In genomic region chr2:31637807-31638206, GRCm38 (mm10) we compare ENCODE assay signal across 8 mouse cellular contexts. TPM values are rescaled to one million over a fixed set of nuclear protein-coding genes. Genes with fewer than 3 reads are reported as not detected.
DNase-seq lines count a peak whose midpoint lies in the region; ATAC-seq lines count a peak whose summit lies in the region.

No protein-coding gene starts in this region.

- H3K4me3 ChIP-seq in heart, embryonic 11.5 days (ENCODE audit: low read depth, low read length), result peak overlapping the region; percentile 1; the same call in 1 of the 2 replicates
- H3K4me3 ChIP-seq in forebrain, embryonic 13.5 days, result peak overlapping the region; percentile 36
- H3K4me3 ChIP-seq in kidney, embryonic 15.5 days (replicated peaks), result peak overlapping the region; percentile 20; the same call in 1 of the 2 replicates
- H3K4me3 ChIP-seq in midbrain, embryonic 14.5 days (replicated peaks; ENCODE audit: low read depth, low read length), result peak overlapping the region; percentile 29

- WGBS in heart, embryonic 11.5 days (ENCODE audit: insufficient replicate concordance), result under 1% methylated on average over 22 of the region's 22 CpGs
- under 1% methylated on average over 22 of the region's 22 CpGs for WGBS in forebrain, embryonic 13.5 days
- WGBS in kidney, embryonic 15.5 days, result under 1% methylated on average over 22 of the region's 22 CpGs
- under 1% methylated on average over 22 of the region's 22 CpGs for WGBS in midbrain, embryonic 14.5 days

- peaks cover 15% of the 10 kb centered on the region; the same call in 1 of the 2 replicates for H3K4me1 ChIP-seq in heart, embryonic 11.5 days (ENCODE audit: control insufficient read depth, insufficient read depth, low read length)
- peaks cover 75% of the 10 kb centered on the region for H3K4me1 ChIP-seq in forebrain, embryonic 13.5 days
- peaks cover 58% of the 10 kb centered on the region for H3K4me1 ChIP-seq in kidney, embryonic 15.5 days
- peaks cover 40% of the 10 kb centered on the region for H3K4me1 ChIP-seq in midbrain, embryonic 14.5 days (ENCODE audit: control insufficient read depth, insufficient read depth, low read length)

- H3K4me2 ChIP-seq in heart, embryonic 11.5 days, result 0 out of 2 replicates have a peak overlapping the region, but pooled peaks have one; percentile 2
- peak overlapping the region; percentile 64 for H3K4me2 ChIP-seq in forebrain, embryonic 13.5 days
- 0 out of 2 replicates have a peak overlapping the region, but pooled peaks have one; percentile 22 for H3K4me2 ChIP-seq in kidney, embryonic 15.5 days
- H3K4me2 ChIP-seq in midbrain, embryonic 14.5 days (ENCODE audit: low read length), result peak overlapping the region; percentile 49

- no peak for ATAC-seq in heart, embryonic 11.5 days (replicated peaks; ENCODE audit: insufficient number of reproducible peaks, low FRiP score, low TSS enrichment)
- no peak for ATAC-seq in forebrain, embryonic 13.5 days
- no peak for ATAC-seq in kidney, embryonic 15.5 days (replicated peaks; ENCODE audit: low FRiP score)
- ATAC-seq in midbrain, embryonic 14.5 days (ENCODE audit: low FRiP score, low TSS enrichment), result no peak

- no peak overlapping the region for H3K9ac ChIP-seq in heart, embryonic 11.5 days (ENCODE audit: low read depth, low read length)
- H3K9ac ChIP-seq in forebrain, embryonic 13.5 days, result peak overlapping the region; percentile 52; the same call in 1 of the 2 replicates
- H3K9ac ChIP-seq in kidney, embryonic 15.5 days, result no peak overlapping the region
- H3K9ac ChIP-seq in midbrain, embryonic 14.5 days (replicated peaks; ENCODE audit: low read length), result no peak overlapping the region

- no peaks in the 10 kb centered on the region for H3K36me3 ChIP-seq in heart, embryonic 11.5 days (ENCODE audit: control insufficient read depth, insufficient read depth, low read length)
- H3K36me3 ChIP-seq in forebrain, embryonic 13.5 days (ENCODE audit: poor library complexity, severe bottlenecking), result no peaks in the 10 kb centered on the region
- H3K36me3 ChIP-seq in kidney, embryonic 15.5 days, result no peaks in the 10 kb centered on the region
- H3K36me3 ChIP-seq in midbrain, embryonic 14.5 days (ENCODE audit: control insufficient read depth, insufficient read depth, low read length), result no peaks in the 10 kb centered on the region

- DNase-seq in heart, adult 11 months, result no peak
- DNase-seq in adrenal gland, adult 2 months, result peak; percentile 62
- DNase-seq in midbrain, embryonic 14.5 days, result peak; percentile 79
- DNase-seq in frontal cortex, postnatal 14 days (ENCODE audit: low spot score in 2 of 2), result no peak
- DNase-seq in layer of hippocampus, adult 9-10 months (ENCODE audit: low spot score), result no peak

- H3K9me3 ChIP-seq in heart, embryonic 11.5 days (replicated peaks; ENCODE audit: control insufficient read depth, low read length), result no peaks in the 10 kb centered on the region
- H3K9me3 ChIP-seq in forebrain, embryonic 13.5 days (replicated peaks), result no peaks in the 10 kb centered on the region
- H3K9me3 ChIP-seq in kidney, embryonic 15.5 days (replicated peaks), result no peaks in the 10 kb centered on the region
- H3K9me3 ChIP-seq in midbrain, embryonic 14.5 days (ENCODE audit: control insufficient read depth, low read length), result no peaks in the 10 kb centered on the region

- H3K27me3 ChIP-seq in heart, embryonic 11.5 days (ENCODE audit: control insufficient read depth, insufficient read depth, low read length), result peaks cover 97% of the 10 kb centered on the region
- peaks cover 100% of the 10 kb centered on the region for H3K27me3 ChIP-seq in forebrain, embryonic 13.5 days
- H3K27me3 ChIP-seq in kidney, embryonic 15.5 days, result peaks cover 100% of the 10 kb centered on the region
- H3K27me3 ChIP-seq in midbrain, embryonic 14.5 days (ENCODE audit: control insufficient read depth, insufficient read depth, low read length), result peaks cover 89% of the 10 kb centered on the region

- no peak overlapping the region for H3K27ac ChIP-seq in heart, embryonic 11.5 days (ENCODE audit: low read depth, low read length)
- peak overlapping the region; percentile 35 for H3K27ac ChIP-seq in forebrain, embryonic 13.5 days
- H3K27ac ChIP-seq in kidney, embryonic 15.5 days, result no peak overlapping the region
- H3K27ac ChIP-seq in midbrain, embryonic 14.5 days (replicated peaks; ENCODE audit: low read depth, low read length), result no peak overlapping the region

RNA-seq across cellular contexts. Expression of gene Prdm12, which starts 2.0 kb away (rescaled TPM):
- polyA plus RNA-seq in heart, embryonic 11.5 days (2014; fragmentation: Nextera tagmentation; extraction: Ambion mirVana), result 0.08 and 0.09 TPM in 2 replicates
- total RNA-seq in adrenal gland, adult 2 months (2021), result not detected
- 0.09 TPM in 1 of 2 replicates, not detected in the other for polyA plus RNA-seq in adrenal gland, adult 2 months (2012; rRNA removed)
- 1.3 and 2.1 TPM in 2 replicates for polyA plus RNA-seq in forebrain, embryonic 13.5 days (2015; fragmentation: Nextera tagmentation; extraction: Ambion mirVana)
- polyA plus RNA-seq in kidney, embryonic 15.5 days (2015; fragmentation: Nextera tagmentation; extraction: Ambion mirVana), result not detected in 2 replicates
- 3.1 and 4.7 TPM in 2 replicates for polyA plus RNA-seq in midbrain, embryonic 14.5 days (2014; fragmentation: Nextera tagmentation; extraction: Ambion mirVana)

RNA-seq across cellular contexts. Expression of gene Exosc2, which starts 32.7 kb away (rescaled TPM):
- polyA plus RNA-seq in heart, embryonic 11.5 days (2014; fragmentation: Nextera tagmentation; extraction: Ambion mirVana), result 42.8 and 47.2 TPM in 2 replicates
- 10 to 100 TPM; 20.7 to 23.8 TPM for total RNA-seq in adrenal gland, adult 2 months (2021)
- polyA plus RNA-seq in adrenal gland, adult 2 months (2012; rRNA removed), result 4.7 and 5.4 TPM in 2 replicates
- polyA plus RNA-seq in forebrain, embryonic 13.5 days (2015; fragmentation: Nextera tagmentation; extraction: Ambion mirVana), result 53.2 and 59.2 TPM in 2 replicates
- polyA plus RNA-seq in kidney, embryonic 15.5 days (2015; fragmentation: Nextera tagmentation; extraction: Ambion mirVana), result 75.7 and 77.7 TPM in 2 replicates
- 31.1 and 33.9 TPM in 2 replicates for polyA plus RNA-seq in midbrain, embryonic 14.5 days (2014; fragmentation: Nextera tagmentation; extraction: Ambion mirVana)

RNA-seq across cellular contexts. Expression of gene Abl1, which starts 50.4 kb away (rescaled TPM):
- 29.5 and 35.6 TPM in 2 replicates for polyA plus RNA-seq in heart, embryonic 11.5 days (2014; fragmentation: Nextera tagmentation; extraction: Ambion mirVana)
- 10 to 100 TPM; 57.0 to 62.7 TPM for total RNA-seq in adrenal gland, adult 2 months (2021)
- polyA plus RNA-seq in adrenal gland, adult 2 months (2012; rRNA removed), result 56.0 and 63.5 TPM in 2 replicates
- polyA plus RNA-seq in forebrain, embryonic 13.5 days (2015; fragmentation: Nextera tagmentation; extraction: Ambion mirVana), result 25.8 and 30.6 TPM in 2 replicates
- 43.9 and 46.2 TPM in 2 replicates for polyA plus RNA-seq in kidney, embryonic 15.5 days (2015; fragmentation: Nextera tagmentation; extraction: Ambion mirVana)
- polyA plus RNA-seq in midbrain, embryonic 14.5 days (2014; fragmentation: Nextera tagmentation; extraction: Ambion mirVana), result 19.6 and 27.6 TPM in 2 replicates

Comparison
In these comparisons a context has a peak if more than half of its experiments do, and no peak if none do; other contexts are left out.
1. H3K4me2 ChIP-seq: peak in every context shown above with its lines; median percentile 64 in forebrain, embryonic 13.5 days; 49 in midbrain, embryonic 14.5 days; 22 in kidney, embryonic 15.5 days; 2 in heart, embryonic 11.5 days.
2. DNase-seq: peak in adrenal gland, adult 2 months (single experiment) and midbrain, embryonic 14.5 days (single experiment); none in heart, adult 11 months (single experiment), frontal cortex, postnatal 14 days (0 of 2) and layer of hippocampus, adult 9-10 months (single experiment).
3. Peak in every context shown above with its lines, with median percentiles within 50 percentile points of each other: H3K4me3 ChIP-seq.